Mouse (Mus musculus) liver, adult 2 months (tissue): ENCODE results near the gene Pik3ip1. TPM values are rescaled to one million over a fixed set of nuclear protein-coding genes. Genes with fewer than 3 reads are reported as not detected.

Experiments used
- DNase-seq: peaks from one replicate; pipeline ENCODE4 v3.0.0-alpha.2; 2011; ENCODE audit warnings: low read depth, low spot score; ENCODE audit errors: extremely low read depth
- H3K27ac ChIP-seq: fragments of 200-500 bp; replicated peaks from 2 replicates; pipeline ENCODE4 v1.5.1; 2012; ENCODE audit warnings: low read depth, mild to moderate bottlenecking, control low read depth, inconsistent platforms, low read length; ENCODE audit not compliant: insufficient read depth
- H3K27me3 ChIP-seq: fragments of 200-500 bp; 2 replicates; pipeline ENCODE4 v1.6.1; 2012; ENCODE audit warnings: mild to moderate bottlenecking, moderate library complexity, low read length, inconsistent platforms; ENCODE audit not compliant: control insufficient read depth, insufficient read depth
- H3K36me3 ChIP-seq: fragments of 200-500 bp; 2 replicates; pipeline ENCODE4 v1.6.1; 2012; ENCODE audit warnings: low read length, inconsistent platforms; ENCODE audit not compliant: control insufficient read depth, insufficient read depth
- H3K4me1 ChIP-seq: fragments of 200-500 bp; 2 replicates; pipeline ENCODE4 v1.6.1; 2011; ENCODE audit warnings: low read length; ENCODE audit not compliant: control insufficient read depth, insufficient read depth
- H3K4me3 ChIP-seq: fragments of 200-500 bp; 2 replicates; pipeline ENCODE4 v1.5.1; 2011; ENCODE audit warnings: low read depth, mild to moderate bottlenecking, control low read depth, low read length, moderate library complexity; ENCODE audit not compliant: insufficient read depth
- H3K79me2 ChIP-seq: fragments of 200-500 bp; 2 replicates; pipeline ENCODE4 v1.6.1; 2012; ENCODE audit warnings: inconsistent platforms, mild to moderate bottlenecking, low read length, moderate library complexity; ENCODE audit not compliant: control insufficient read depth, insufficient read depth
- H3K9ac ChIP-seq: fragments of 200-500 bp; 2 replicates; pipeline ENCODE4 v1.6.1; 2012; ENCODE audit warnings: low read depth, mild to moderate bottlenecking, control low read depth, inconsistent platforms, low read length
- CTCF ChIP-seq: fragments of 200-500 bp; IDR thresholded peaks from 2 replicates; pipeline ENCODE4 v1.5.1; 2011; ENCODE audit warnings: low read depth, low read length, control low read depth
- POLR2A ChIP-seq: fragments of 200-500 bp; IDR thresholded peaks from 2 replicates; pipeline ENCODE4 v1.6.1; 2011; ENCODE audit warnings: low read length, control low read depth; ENCODE audit not compliant: insufficient read depth; ENCODE audit errors: extremely low read depth
- WGBS: fragments of 180-500 bp; shearing (Covaris S2); methylation state at CpG from one replicate; pipeline ENCODE4 v1.1.7; 2018; 5-methylcytosine and 5-hydroxymethylcytosine counted together
- polyA plus RNA-seq: library from polyadenylated mRNA; depleted of rRNA; stranded (reverse); fragments of >200 nt; gene quantifications from 2 replicates; pipeline ENCODE4 v1.2.3, GENCODE M21; 2012; rRNA removed
- total RNA-seq: library from RNA; depleted of rRNA; stranded (reverse); fragments of >200 nt; gene quantifications from 2 replicates; pipeline ENCODE4 v1.2.3, GENCODE M21; 2014; rRNA removed

The Pik3ip1 gene
- total and polyA plus RNA-seq, 2 experiments, result 0.59 to 0.83 TPM

- no peaks in the 10 kb centered on the region for H3K27me3 ChIP-seq
- no peak for DNase-seq
- no peak overlapping the region for H3K27ac ChIP-seq
- no peaks in the 10 kb centered on the region for H3K36me3 ChIP-seq
- no peak overlapping the region for H3K4me3 ChIP-seq
- TF ChIP-seq POLR2A (no peak), CTCF (no peak)
- no peaks in the 10 kb centered on the region for H3K79me2 ChIP-seq
- WGBS, result 82% methylated on average over 5 of the region's 5 CpGs
- no peak overlapping the region for H3K9ac ChIP-seq
- 0 out of 2 replicates have a peak, but pooled peaks cover 1% of the 10 kb centered on the region for H3K4me1 ChIP-seq
Observed at GRCm38 (mm10) chr11:3389996-3390395, 59.8 kb downstream of the Pik3ip1 start.

GRCm38 (mm10) chr11:3390789-3391188 lies 60.6 kb downstream of the Pik3ip1 start:
- H3K27ac ChIP-seq, result no peak overlapping the region
- no peak for DNase-seq
- no peaks in the 10 kb centered on the region for H3K36me3 ChIP-seq
- TF ChIP-seq CTCF (no peak), POLR2A (no peak)
- no peak overlapping the region for H3K4me3 ChIP-seq
- H3K9ac ChIP-seq, result no peak overlapping the region
- H3K79me2 ChIP-seq, result no peaks in the 10 kb centered on the region
- WGBS, result 94% methylated on average over 5 of the region's 5 CpGs
- H3K4me1 ChIP-seq, result 0 out of 2 replicates have a peak, but pooled peaks cover 1% of the 10 kb centered on the region
- no peaks in the 10 kb centered on the region for H3K27me3 ChIP-seq

- Histone ChIP-seq H3K4me3 (no peak overlapping the region), H3K36me3 (no peaks in the 10 kb centered on the region), H3K4me1 (no peaks in the 10 kb centered on the region), H3K27me3 (no peaks in the 10 kb centered on the region), H3K9ac (no peak overlapping the region), H3K27ac (no peak overlapping the region), H3K79me2 (no peaks in the 10 kb centered on the region)
- TF ChIP-seq POLR2A (no peak), CTCF (no peak)
- 88% methylated on average over 8 of the region's 8 CpGs for whole genome bisulfite sequencing
- DNase-seq, result no peak
Observed at GRCm38 (mm10) chr11:3392526-3392925, 62.3 kb downstream of the Pik3ip1 start.

Other genes starting within 250 kb of the Pik3ip1 start
- 11.3 and 12.4 TPM in 2 replicates for gene Sfi1, start 136.9 kb upstream of the Pik3ip1 start, total RNA-seq
- gene Sfi1, start 136.9 kb upstream of the Pik3ip1 start, polyA plus RNA-seq, result 9.9 and 12.4 TPM in 2 replicates
- 14.1 and 15.2 TPM in 2 replicates for gene Eif4enif1, start 128.0 kb upstream of the Pik3ip1 start, total RNA-seq
- 14.1 and 17.2 TPM in 2 replicates for gene Eif4enif1, start 128.0 kb upstream of the Pik3ip1 start, polyA plus RNA-seq
- 57.1 and 61.9 TPM in 2 replicates for gene Drg1, start 64.0 kb upstream of the Pik3ip1 start, total RNA-seq
- gene Drg1, start 64.0 kb upstream of the Pik3ip1 start, polyA plus RNA-seq, result 16.8 and 17.8 TPM in 2 replicates
- 4.2 and 5.8 TPM in 2 replicates for gene Patz1, start 41.5 kb upstream of the Pik3ip1 start, total RNA-seq
- gene Patz1, start 41.5 kb upstream of the Pik3ip1 start, polyA plus RNA-seq, result 4.4 and 6.0 TPM in 2 replicates
- 7.2 TPM in 2 replicates for gene Limk2, start 78.8 kb downstream of the Pik3ip1 start, total RNA-seq
- gene Limk2, start 78.8 kb downstream of the Pik3ip1 start, polyA plus RNA-seq, result 6.1 and 9.1 TPM in 2 replicates
- gene Rnf185, start 122.0 kb downstream of the Pik3ip1 start, total RNA-seq, result 11.2 and 14.8 TPM in 2 replicates
- 28.7 and 33.3 TPM in 2 replicates for gene Rnf185, start 122.0 kb downstream of the Pik3ip1 start, polyA plus RNA-seq
- gene Pla2g3, start 157.9 kb downstream of the Pik3ip1 start, total RNA-seq, result not detected in 2 replicates
- 0.06 TPM in 1 of 2 replicates, not detected in the other for gene Pla2g3, start 157.9 kb downstream of the Pik3ip1 start, polyA plus RNA-seq
- gene Inpp5j, start 174.4 kb downstream of the Pik3ip1 start, total RNA-seq, result not detected in 2 replicates
- 0.05 and 0.07 TPM in 2 replicates for gene Inpp5j, start 174.4 kb downstream of the Pik3ip1 start, polyA plus RNA-seq
- gene Selenom, start 184.3 kb downstream of the Pik3ip1 start, total RNA-seq, result 2.4 and 2.6 TPM in 2 replicates
- 6.3 and 6.7 TPM in 2 replicates for gene Selenom, start 184.3 kb downstream of the Pik3ip1 start, polyA plus RNA-seq
- gene Smtn, start 210.2 kb downstream of the Pik3ip1 start, total RNA-seq, result 2.2 and 4.4 TPM in 2 replicates
- gene Smtn, start 210.2 kb downstream of the Pik3ip1 start, polyA plus RNA-seq, result 2.8 and 2.9 TPM in 2 replicates